Mouse (Mus musculus): ENCODE data around the gene Mipep.

DNA sequence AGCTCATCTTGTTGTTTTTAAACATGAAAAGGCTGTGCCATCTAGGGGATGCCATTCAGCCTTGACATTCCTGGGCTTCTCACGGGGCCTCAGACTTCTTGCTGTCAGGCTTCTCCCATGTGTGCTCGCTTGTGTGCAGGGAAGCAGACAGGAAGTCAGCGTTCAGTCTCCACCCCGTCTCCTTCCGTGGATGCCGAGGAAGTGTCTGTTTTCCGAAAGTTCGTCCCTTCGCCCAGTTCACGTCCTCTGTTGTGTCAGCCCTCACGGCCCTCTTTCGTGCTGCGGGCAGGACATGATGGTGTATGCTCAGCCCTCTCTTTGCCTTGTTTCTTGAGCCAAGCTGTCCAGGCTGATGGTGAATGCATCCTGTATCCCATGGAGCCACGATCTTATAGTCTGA, 65.7 kb downstream of the Mipep start:
- TF ChIP-seq POLR2A (IDR thresholded peaks at IDR 0.05; ENCODE audit: control insufficient read depth, extremely low read depth, insufficient read depth, low read length, poor library complexity): no peak
- TF ChIP-seq CTCF (IDR thresholded peaks at IDR 0.05; ENCODE audit: borderline replicate concordance, control insufficient read depth, extremely low read depth, insufficient read depth, low read length, poor library complexity): no peak
